Mouse (Mus musculus) hindbrain, embryonic 13.5 days (tissue): Measurements from ENCODE around the gene Apbb1. TPM values are rescaled to one million over a fixed set of nuclear protein-coding genes. Genes with fewer than 3 reads are reported as not detected.

Experiments
- ATAC-seq: fragments of 200-750 bp; cut with Nextera tagmentation; 2 replicates; pipeline ENCODE4 v1.8.0; 2017; ENCODE audit warnings: moderate TSS enrichment; ENCODE audit not compliant: low FRiP score
- H3K27ac ChIP-seq: fragments of 300-500 bp; sonication (generic); 2 replicates; pipeline ENCODE4 v1.5.1; 2015; ENCODE audit warnings: inconsistent platforms, mild to moderate bottlenecking, moderate library complexity
- H3K27me3 ChIP-seq: fragments of 300-500 bp; sonication (generic); 2 replicates; pipeline ENCODE4 v1.6.1; 2015; ENCODE audit warnings: mild to moderate bottlenecking, inconsistent platforms
- H3K36me3 ChIP-seq: fragments of 300-500 bp; sonication (generic); 2 replicates; pipeline ENCODE4 v1.6.1; 2015; ENCODE audit warnings: mild to moderate bottlenecking, inconsistent platforms
- H3K4me1 ChIP-seq: fragments of 300-500 bp; sonication (generic); replicated peaks from 2 replicates; pipeline ENCODE4 v1.6.1; 2015; ENCODE audit warnings: inconsistent platforms
- H3K4me2 ChIP-seq: fragments of 300-500 bp; sonication (generic); 2 replicates; pipeline ENCODE4 v1.6.1; 2015; ENCODE audit warnings: inconsistent platforms, mild to moderate bottlenecking, moderate library complexity
- H3K4me3 ChIP-seq: fragments of 300-500 bp; sonication (generic); 2 replicates; pipeline ENCODE4 v1.5.1; 2015; ENCODE audit warnings: mild to moderate bottlenecking, inconsistent platforms
- H3K9ac ChIP-seq: fragments of 300-500 bp; sonication (generic); 2 replicates; pipeline ENCODE4 v1.6.1; 2015; ENCODE audit warnings: mild to moderate bottlenecking, inconsistent platforms
- H3K9me3 ChIP-seq: fragments of 300-500 bp; sonication (generic); 2 replicates; pipeline ENCODE4 v1.6.1; 2016; ENCODE audit warnings: inconsistent platforms
- WGBS: fragments of 180-500 bp; shearing (Covaris S2); methylation state at CpG from one replicate; pipeline ENCODE4 v1.1.7; 2015; 5-methylcytosine and 5-hydroxymethylcytosine counted together
- polyA plus RNA-seq: library from polyadenylated mRNA; unstranded; fragments of >200 nt; fragmentation: Nextera tagmentation; extraction: Ambion mirVana; gene quantifications from 2 replicates; pipeline ENCODE4 v1.2.1, GENCODE M21; 2015

Apbb1 gene
- polyA plus RNA-seq, 1 experiment from 2014 or later = 242 TPM

DNA sequence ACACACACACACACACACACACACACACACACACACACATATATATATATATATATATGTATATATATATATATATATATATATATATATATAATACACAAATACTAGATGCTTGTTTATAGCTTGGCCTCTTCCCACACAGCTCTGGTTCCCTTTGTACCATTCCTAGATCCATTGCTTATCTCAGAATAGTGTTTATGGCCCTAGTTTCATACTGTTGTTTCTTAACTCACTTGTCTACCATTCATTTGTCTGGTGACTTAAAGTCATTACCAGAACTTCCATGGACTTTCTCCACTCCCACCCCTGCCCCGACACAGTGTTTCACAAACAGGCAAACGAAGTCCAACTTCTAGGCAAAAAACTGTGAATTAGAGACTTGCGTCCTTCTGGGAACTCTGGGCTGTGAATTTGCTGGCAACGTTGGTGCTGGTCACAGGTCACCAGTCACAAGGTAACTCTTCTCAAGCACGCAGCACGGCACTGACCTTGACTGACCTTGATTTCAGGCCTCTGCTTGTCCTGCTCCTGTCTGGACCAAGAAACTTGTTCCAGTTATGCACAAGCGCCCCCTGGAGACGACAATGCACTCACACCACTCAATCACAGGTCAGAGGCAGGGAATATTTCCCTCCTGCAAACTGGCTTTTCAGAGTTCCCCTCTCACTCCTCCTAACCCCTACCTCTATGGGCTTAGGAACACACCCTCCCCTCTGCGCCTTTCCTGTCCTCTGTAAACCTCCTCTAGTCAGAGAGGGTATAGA lies 21.6 kb upstream of the Apbb1 start:
- 38% methylated on average over 9 of the region's 9 CpGs for WGBS
- no peak overlapping the region for H3K9ac ChIP-seq
- no peak overlapping the region for H3K27ac ChIP-seq
- H3K36me3 ChIP-seq = no peaks in the 10 kb centered on the region
- no peak overlapping the region for H3K4me3 ChIP-seq
- H3K4me2 ChIP-seq = no peak overlapping the region
- H3K4me1 ChIP-seq = no peaks in the 10 kb centered on the region
- H3K27me3 ChIP-seq = no peaks in the 10 kb centered on the region
- no peaks in the 10 kb centered on the region for H3K9me3 ChIP-seq
- ATAC-seq = peak; percentile 60; the same call in 1 of the 2 replicates

DNA sequence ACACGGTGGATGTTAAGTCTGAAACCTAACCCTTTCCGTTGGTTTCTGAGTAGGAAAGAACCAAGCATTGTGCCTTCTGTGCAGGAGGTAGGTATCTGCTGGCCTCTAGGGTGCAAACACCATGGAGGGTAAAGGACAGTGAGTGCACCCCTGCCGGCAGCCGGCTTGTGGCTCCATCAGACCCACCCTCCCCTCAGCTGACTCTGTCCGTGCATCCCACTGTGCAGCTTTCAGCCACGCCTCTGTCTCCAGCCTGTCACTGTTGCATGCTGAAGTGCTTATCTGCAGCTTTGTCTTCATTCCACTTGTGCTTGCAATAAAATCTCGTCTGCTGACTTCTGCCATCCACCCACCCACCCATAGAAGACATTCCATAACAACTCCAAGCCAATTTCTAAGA lies 8.6 kb upstream of the Apbb1 start:
- Histone ChIP-seq H3K4me2 (no peak overlapping the region), H3K27me3 (no peaks in the 10 kb centered on the region), H3K4me3 (no peak overlapping the region), H3K36me3 (no peaks in the 10 kb centered on the region), H3K4me1 (no peaks in the 10 kb centered on the region), H3K9me3 (no peaks in the 10 kb centered on the region), H3K9ac (no peak overlapping the region), H3K27ac (no peak overlapping the region)
- ATAC-seq = no peak
- 22% methylated on average over 7 of the region's 7 CpGs for WGBS

- Histone ChIP-seq H3K4me3 (no peak overlapping the region), H3K9me3 (no peaks in the 10 kb centered on the region), H3K36me3 (no peaks in the 10 kb centered on the region), H3K27me3 (no peaks in the 10 kb centered on the region), H3K4me2 (no peak overlapping the region), H3K4me1 (no peaks in the 10 kb centered on the region), H3K27ac (no peak overlapping the region), H3K9ac (no peak overlapping the region)
- ATAC-seq = no peak
- WGBS = 84% methylated on average over 9 of the region's 9 CpGs
These were observed 7.0 kb upstream of the Apbb1 start for GRCm38 (mm10) chr7:105588325-105588912.

GRCm38 (mm10) chr7:105581959-105582358 lies 506 bp upstream of the Apbb1 start:
- WGBS = 57% methylated on average over 2 of the region's 2 CpGs
- Histone ChIP-seq H3K4me3 (peak overlapping the region; percentile 71), H3K27ac (peak overlapping the region; percentile 96), H3K4me2 (peak overlapping the region; percentile 73), H3K27me3 (no peaks in the 10 kb centered on the region), H3K9ac (peak overlapping the region; percentile 92), H3K36me3 (no peaks in the 10 kb centered on the region), H3K9me3 (no peaks in the 10 kb centered on the region), H3K4me1 (peaks cover 37% of the 10 kb centered on the region)
- ATAC-seq = no peak

- H3K36me3 ChIP-seq = no peaks in the 10 kb centered on the region
- peak overlapping the region; percentile 96 for H3K27ac ChIP-seq
- 0% methylated on average over 17 of the region's 22 CpGs for WGBS
- H3K4me1 ChIP-seq = peaks cover 50% of the 10 kb centered on the region
- peak overlapping the region; percentile 73 for H3K4me2 ChIP-seq
- no peaks in the 10 kb centered on the region for H3K27me3 ChIP-seq
- H3K9ac ChIP-seq = peak overlapping the region; percentile 92
- no peaks in the 10 kb centered on the region for H3K9me3 ChIP-seq
- peak; percentile 67 for ATAC-seq
- H3K4me3 ChIP-seq = peak overlapping the region; percentile 71
These were observed 795 bp downstream of the Apbb1 start for GRCm38 (mm10) chr7:105580627-105581089.

DNA sequence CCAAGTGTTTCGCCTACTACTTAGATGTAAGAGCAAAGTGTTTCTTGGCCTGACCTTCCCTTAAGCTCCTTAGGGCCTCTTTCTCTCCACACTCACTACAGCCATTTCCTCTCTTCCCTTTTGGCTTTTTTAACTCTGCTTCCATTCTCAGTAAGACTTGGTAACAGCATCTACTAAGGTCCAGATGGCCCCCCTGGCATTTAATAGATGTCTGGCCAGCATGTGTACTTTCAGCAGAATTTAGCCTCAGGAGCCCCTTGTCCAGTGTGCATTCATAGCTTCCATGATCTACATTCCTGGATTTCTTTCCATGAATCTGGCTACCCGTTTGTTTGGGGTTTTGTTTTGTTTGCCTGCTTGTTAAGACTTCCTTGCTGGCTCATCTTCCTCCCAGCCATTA lies 3.0 kb downstream of the Apbb1 start:
- H3K4me1 ChIP-seq = peaks cover 72% of the 10 kb centered on the region
- H3K27me3 ChIP-seq = no peaks in the 10 kb centered on the region
- 89% methylated on average over 2 of the region's 2 CpGs for WGBS
- H3K9ac ChIP-seq = no peak overlapping the region
- no peaks in the 10 kb centered on the region for H3K9me3 ChIP-seq
- no peak for ATAC-seq
- peaks cover 15% of the 10 kb centered on the region for H3K36me3 ChIP-seq
- no peak overlapping the region for H3K27ac ChIP-seq
- H3K4me3 ChIP-seq = no peak overlapping the region
- H3K4me2 ChIP-seq = no peak overlapping the region

DNA sequence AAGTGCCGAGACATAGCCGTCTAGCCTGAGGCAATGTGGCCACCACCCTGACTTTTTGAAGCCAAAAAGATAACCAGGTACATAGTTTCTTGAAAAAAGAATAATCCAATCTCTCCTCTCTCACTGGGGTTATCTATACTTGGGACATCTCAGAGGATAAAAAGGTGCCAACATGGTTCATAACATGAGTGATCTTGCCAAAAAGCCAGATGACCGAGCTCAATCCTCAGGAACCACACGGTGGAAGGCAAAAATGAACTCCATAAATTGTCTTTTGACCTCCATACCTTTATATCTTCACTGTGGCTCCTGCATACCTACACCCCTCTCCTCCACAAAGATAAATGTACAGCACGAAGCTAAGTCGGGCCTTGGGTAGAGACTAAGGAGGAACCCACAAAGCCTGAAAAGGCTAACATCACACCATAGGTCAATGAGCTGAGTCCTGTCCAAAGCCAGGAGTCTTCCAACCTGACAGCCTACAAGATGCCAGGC lies 4.0 kb downstream of the Apbb1 start:
- Histone ChIP-seq H3K27ac (no peak overlapping the region), H3K36me3 (peaks cover 25% of the 10 kb centered on the region), H3K4me1 (peaks cover 82% of the 10 kb centered on the region), H3K9me3 (no peaks in the 10 kb centered on the region), H3K4me3 (no peak overlapping the region), H3K9ac (no peak overlapping the region), H3K4me2 (no peak overlapping the region), H3K27me3 (no peaks in the 10 kb centered on the region)
- ATAC-seq = no peak
- WGBS = 94% methylated on average over 6 of the region's 6 CpGs

DNA sequence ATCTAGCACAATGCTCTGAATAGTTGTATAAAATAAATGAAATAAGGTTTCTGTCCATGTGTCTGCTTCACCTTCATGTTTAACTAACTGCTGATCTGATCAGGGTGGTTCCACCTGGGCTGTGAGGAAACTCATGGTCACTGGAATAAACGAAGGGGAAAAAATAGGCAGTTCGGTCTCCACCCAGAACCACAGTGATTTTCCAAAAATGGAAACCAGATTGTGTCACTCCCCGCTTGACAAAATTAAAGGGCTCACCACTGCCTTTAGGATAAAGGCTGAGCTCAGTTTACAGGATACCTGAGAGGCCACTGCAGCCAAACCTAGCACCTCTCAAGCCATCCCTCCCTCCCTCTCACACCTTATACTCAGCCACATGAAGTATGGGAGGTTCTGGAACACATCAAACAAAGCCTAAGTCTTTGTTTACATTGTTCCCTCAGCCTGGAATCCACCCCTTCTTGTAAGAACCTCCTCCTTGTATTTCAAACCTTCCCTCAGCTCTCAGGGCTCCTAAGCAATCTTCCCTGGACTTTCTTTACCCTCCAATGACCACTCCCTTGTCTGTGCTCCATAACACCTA lies 5.2 kb downstream of the Apbb1 start:
- Histone ChIP-seq H3K27ac (no peak overlapping the region), H3K4me3 (no peak overlapping the region), H3K27me3 (no peaks in the 10 kb centered on the region), H3K4me1 (peaks cover 84% of the 10 kb centered on the region), H3K36me3 (peaks cover 26% of the 10 kb centered on the region), H3K9me3 (no peaks in the 10 kb centered on the region), H3K4me2 (no peak overlapping the region), H3K9ac (no peak overlapping the region)
- WGBS = 90% methylated on average over 3 of the region's 3 CpGs
- no peak for ATAC-seq

- Histone ChIP-seq H3K9ac (no peak overlapping the region), H3K4me1 (peaks cover 92% of the 10 kb centered on the region), H3K36me3 (peaks cover 26% of the 10 kb centered on the region), H3K27ac (no peak overlapping the region), H3K4me3 (no peak overlapping the region), H3K9me3 (no peaks in the 10 kb centered on the region), H3K27me3 (no peaks in the 10 kb centered on the region), H3K4me2 (no peak overlapping the region)
- no peak for ATAC-seq
- 71% methylated on average over 4 of the region's 4 CpGs for WGBS
These were observed 6.9 kb downstream of the Apbb1 start for GRCm38 (mm10) chr7:105574537-105574936.

DNA sequence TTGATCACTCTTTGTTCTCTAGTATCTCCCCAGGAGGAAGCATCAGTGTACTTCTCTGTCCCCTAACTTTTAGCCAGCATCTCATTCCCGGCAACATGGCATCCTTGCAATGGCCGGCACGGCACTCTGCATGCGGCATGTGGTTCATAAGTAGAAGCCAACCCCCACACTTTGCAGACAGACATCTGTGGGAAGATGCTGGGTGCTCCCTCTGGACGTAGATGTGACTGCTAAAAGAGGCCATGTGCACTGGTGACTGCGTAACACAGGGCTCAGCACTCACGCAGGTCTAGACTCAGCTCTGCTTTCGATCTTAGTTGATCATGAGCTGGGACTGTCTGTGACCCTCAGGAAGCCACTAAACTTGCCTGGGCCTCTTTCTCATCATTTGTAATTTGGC lies 8.5 kb downstream of the Apbb1 start:
- Histone ChIP-seq H3K9ac (no peak overlapping the region; the same call in 1 of the 2 replicates), H3K27ac (no peak overlapping the region), H3K27me3 (no peaks in the 10 kb centered on the region), H3K4me2 (no peak overlapping the region), H3K36me3 (peaks cover 27% of the 10 kb centered on the region), H3K4me1 (peaks cover 92% of the 10 kb centered on the region), H3K9me3 (no peaks in the 10 kb centered on the region), H3K4me3 (no peak overlapping the region)
- ATAC-seq = no peak
- WGBS = 88% methylated on average over 8 of the region's 8 CpGs

GRCm38 (mm10) chr7:105570756-105571155 lies 10.7 kb downstream of the Apbb1 start:
- peaks cover 49% of the 10 kb centered on the region for H3K36me3 ChIP-seq
- no peaks in the 10 kb centered on the region for H3K27me3 ChIP-seq
- WGBS = 76% methylated on average over 4 of the region's 4 CpGs
- peak overlapping the region; percentile 59 for H3K4me2 ChIP-seq
- H3K9me3 ChIP-seq = no peaks in the 10 kb centered on the region
- H3K9ac ChIP-seq = no peak overlapping the region
- ATAC-seq = no peak
- H3K4me3 ChIP-seq = no peak overlapping the region
- peaks cover 77% of the 10 kb centered on the region for H3K4me1 ChIP-seq
- H3K27ac ChIP-seq = peak overlapping the region; percentile 93
